Mouse (Mus musculus): ENCODE results near the gene Acap3. TPM values are rescaled to one million over a fixed set of nuclear protein-coding genes. Genes with fewer than 3 reads are reported as not detected.
A peak's percentile ranks its signal among the peaks of the same experiment; 100 is the strongest.

Acap3 gene
- polyA plus RNA-seq, 1 experiment from 2014 or later = 73.5 TPM

- WGBS = 91% methylated on average over 13 of the region's 13 CpGs
- Histone ChIP-seq H3K9me3 (no peaks in the 10 kb centered on the region), H3K36me3 (peaks cover 92% of the 10 kb centered on the region), H3K9ac (replicated peaks) (no peak overlapping the region), H3K4me3 (replicated peaks) (no peak overlapping the region), H3K27ac (no peak overlapping the region), H3K27me3 (no peaks in the 10 kb centered on the region), H3K4me2 (replicated peaks) (no peak overlapping the region), H3K4me1 (replicated peaks) (no peaks in the 10 kb centered on the region)
- no peak for ATAC-seq
These were observed 11.6 kb downstream of the Acap3 start for GRCm38 (mm10) chr4:155903246-155903645.

GRCm38 (mm10) chr4:155904318-155905102 lies 12.9 kb downstream of the Acap3 start:
- Histone ChIP-seq H3K4me2 (replicated peaks) (no peak overlapping the region), H3K36me3 (peaks cover 80% of the 10 kb centered on the region), H3K27ac (no peak overlapping the region), H3K9me3 (no peaks in the 10 kb centered on the region), H3K4me3 (replicated peaks) (no peak overlapping the region), H3K4me1 (replicated peaks) (no peaks in the 10 kb centered on the region), H3K27me3 (no peaks in the 10 kb centered on the region), H3K9ac (replicated peaks) (no peak overlapping the region; the same call in 1 of the 2 replicates)
- no peak for ATAC-seq
- WGBS = 93% methylated on average over 13 of the region's 13 CpGs

GRCm38 (mm10) chr4:155905634-155906033 lies 14.0 kb downstream of the Acap3 start:
- H3K4me2 ChIP-seq (replicated peaks) = no peak overlapping the region
- H3K4me1 ChIP-seq (replicated peaks) = no peaks in the 10 kb centered on the region
- H3K9ac ChIP-seq (replicated peaks) = no peak overlapping the region
- no peaks in the 10 kb centered on the region for H3K9me3 ChIP-seq
- H3K27me3 ChIP-seq = no peaks in the 10 kb centered on the region
- H3K36me3 ChIP-seq = peaks cover 68% of the 10 kb centered on the region
- H3K27ac ChIP-seq = no peak overlapping the region
- H3K4me3 ChIP-seq (replicated peaks) = no peak overlapping the region
- no peak for ATAC-seq
- WGBS = 84% methylated on average over 13 of the region's 13 CpGs

GRCm38 (mm10) chr4:155906125-155906524 lies 14.5 kb downstream of the Acap3 start:
- H3K4me2 ChIP-seq (replicated peaks) = no peak overlapping the region
- H3K4me3 ChIP-seq (replicated peaks) = no peak overlapping the region
- H3K4me1 ChIP-seq (replicated peaks) = no peaks in the 10 kb centered on the region
- H3K9ac ChIP-seq (replicated peaks) = no peak overlapping the region
- no peak overlapping the region for H3K27ac ChIP-seq
- H3K36me3 ChIP-seq = peaks cover 64% of the 10 kb centered on the region
- H3K27me3 ChIP-seq = no peaks in the 10 kb centered on the region
- no peaks in the 10 kb centered on the region for H3K9me3 ChIP-seq
- ATAC-seq = no peak
- WGBS = 90% methylated on average over 9 of the region's 9 CpGs

- Histone ChIP-seq H3K4me3 (replicated peaks) (no peak overlapping the region), H3K36me3 (peaks cover 55% of the 10 kb centered on the region), H3K4me2 (replicated peaks) (no peak overlapping the region), H3K9ac (replicated peaks) (no peak overlapping the region), H3K27me3 (no peaks in the 10 kb centered on the region), H3K9me3 (no peaks in the 10 kb centered on the region), H3K4me1 (replicated peaks) (no peaks in the 10 kb centered on the region), H3K27ac (no peak overlapping the region)
- ATAC-seq = no peak
- 90% methylated on average over 11 of the region's 11 CpGs for WGBS
These were observed 15.4 kb downstream of the Acap3 start for GRCm38 (mm10) chr4:155907003-155907402.

- WGBS = 83% methylated on average over 7 of the region's 7 CpGs
- H3K9me3 ChIP-seq = no peaks in the 10 kb centered on the region
- no peaks in the 10 kb centered on the region for H3K4me1 ChIP-seq (replicated peaks)
- H3K27ac ChIP-seq = no peak overlapping the region
- no peak overlapping the region for H3K9ac ChIP-seq (replicated peaks)
- H3K27me3 ChIP-seq = no peaks in the 10 kb centered on the region
- no peak overlapping the region for H3K4me3 ChIP-seq (replicated peaks)
- no peak overlapping the region for H3K4me2 ChIP-seq (replicated peaks)
- H3K36me3 ChIP-seq = peaks cover 42% of the 10 kb centered on the region
- no peak for ATAC-seq
These were observed 16.7 kb downstream of the Acap3 start for GRCm38 (mm10) chr4:155908281-155908680.

- H3K27me3 ChIP-seq = no peaks in the 10 kb centered on the region
- H3K9ac ChIP-seq (replicated peaks) = no peak overlapping the region
- 93% methylated on average over 4 of the region's 4 CpGs for WGBS
- no peak overlapping the region for H3K4me2 ChIP-seq (replicated peaks)
- no peak overlapping the region for H3K4me3 ChIP-seq (replicated peaks)
- no peaks in the 10 kb centered on the region for H3K9me3 ChIP-seq
- no peaks in the 10 kb centered on the region for H3K4me1 ChIP-seq (replicated peaks)
- no peak overlapping the region for H3K27ac ChIP-seq
- no peak for ATAC-seq
- peaks cover 37% of the 10 kb centered on the region for H3K36me3 ChIP-seq
These were observed 17.1 kb downstream of the Acap3 start for GRCm38 (mm10) chr4:155908751-155909150.

GRCm38 (mm10) chr4:155932031-155932430 lies 40.4 kb downstream of the Acap3 start:
- Histone ChIP-seq H3K4me1 (replicated peaks) (no peaks in the 10 kb centered on the region), H3K27me3 (no peaks in the 10 kb centered on the region), H3K36me3 (no peaks in the 10 kb centered on the region), H3K9me3 (no peaks in the 10 kb centered on the region), H3K4me3 (replicated peaks) (no peak overlapping the region), H3K27ac (no peak overlapping the region), H3K9ac (replicated peaks) (no peak overlapping the region), H3K4me2 (replicated peaks) (no peak overlapping the region)
- no peak for ATAC-seq
- 77% methylated on average over 1 of the region's 1 CpGs for WGBS

- peak overlapping the region; percentile 94 for H3K9ac ChIP-seq (replicated peaks)
- ATAC-seq = peak; percentile 68
- under 1% methylated on average over 17 of the region's 17 CpGs for WGBS
- peaks cover 25% of the 10 kb centered on the region for H3K4me1 ChIP-seq (replicated peaks)
- H3K4me3 ChIP-seq (replicated peaks) = peak overlapping the region; percentile 96
- peaks cover 16% of the 10 kb centered on the region for H3K36me3 ChIP-seq
- peak overlapping the region; percentile 88 for H3K4me2 ChIP-seq (replicated peaks)
- peak overlapping the region; percentile 86 for H3K27ac ChIP-seq
- H3K9me3 ChIP-seq = no peaks in the 10 kb centered on the region
- H3K27me3 ChIP-seq = peaks cover 10% of the 10 kb centered on the region; the same call in 1 of the 2 replicates
These were observed 51.4 kb downstream of the Acap3 start for GRCm38 (mm10) chr4:155943049-155943452.

GRCm38 (mm10) chr4:155943534-155944249 lies 52.1 kb downstream of the Acap3 start, which contains the start of gene Ube2j2:
Gene Ube2j2 (plus strand): TSS chr4:155943831.
- peak within 1 kb of the TSS; percentile 88 for H3K4me2 ChIP-seq (replicated peaks)
- ATAC-seq = peak; percentile 99

GRCm38 (mm10) chr4:155944271-155944670 lies 52.6 kb downstream of the Acap3 start:
- Histone ChIP-seq H3K27me3 (peaks cover 10% of the 10 kb centered on the region; the same call in 1 of the 2 replicates), H3K27ac (peak overlapping the region; percentile 82), H3K9me3 (no peaks in the 10 kb centered on the region), H3K4me1 (replicated peaks) (peaks cover 25% of the 10 kb centered on the region), H3K4me2 (replicated peaks) (peak overlapping the region; percentile 88), H3K36me3 (peaks cover 27% of the 10 kb centered on the region), H3K9ac (replicated peaks) (peak overlapping the region; percentile 94), H3K4me3 (replicated peaks) (peak overlapping the region; percentile 96)
- WGBS = under 1% methylated on average over 17 of the region's 17 CpGs
- peak; percentile 2; the same call in 1 of the 2 replicates for ATAC-seq

More at GRCm38 (mm10) chr4:155943534-155944249, 52.1 kb downstream of the Acap3 start, which contains the start of gene Ube2j2:
- H3K36me3 ChIP-seq = peaks cover 22% of the 10 kb centered on the region
- H3K4me3 ChIP-seq (replicated peaks) = peak within 1 kb of the TSS; percentile 96
- peak within 1 kb of the TSS; percentile 94 for H3K9ac ChIP-seq (replicated peaks)
- H3K4me1 ChIP-seq (replicated peaks) = peaks cover 25% of the 10 kb centered on the region
- under 1% methylated on average over 85 of the region's 85 CpGs for WGBS
- H3K27me3 ChIP-seq = peaks cover 10% of the 10 kb centered on the region; the same call in 1 of the 2 replicates
- H3K9me3 ChIP-seq = no peaks in the 10 kb centered on the region
- H3K27ac ChIP-seq = peak within 1 kb of the TSS; percentile 86

GRCm38 (mm10) chr4:155947094-155947493 lies 55.5 kb downstream of the Acap3 start:
- Histone ChIP-seq H3K4me2 (replicated peaks) (no peak overlapping the region), H3K4me3 (replicated peaks) (no peak overlapping the region), H3K4me1 (replicated peaks) (peaks cover 25% of the 10 kb centered on the region), H3K27me3 (no peaks in the 10 kb centered on the region), H3K9ac (replicated peaks) (no peak overlapping the region), H3K9me3 (no peaks in the 10 kb centered on the region), H3K36me3 (peaks cover 55% of the 10 kb centered on the region), H3K27ac (no peak overlapping the region)
- ATAC-seq = no peak

Measured in midbrain, embryonic 13.5 days (tissue).